In the genomic region with DNA sequence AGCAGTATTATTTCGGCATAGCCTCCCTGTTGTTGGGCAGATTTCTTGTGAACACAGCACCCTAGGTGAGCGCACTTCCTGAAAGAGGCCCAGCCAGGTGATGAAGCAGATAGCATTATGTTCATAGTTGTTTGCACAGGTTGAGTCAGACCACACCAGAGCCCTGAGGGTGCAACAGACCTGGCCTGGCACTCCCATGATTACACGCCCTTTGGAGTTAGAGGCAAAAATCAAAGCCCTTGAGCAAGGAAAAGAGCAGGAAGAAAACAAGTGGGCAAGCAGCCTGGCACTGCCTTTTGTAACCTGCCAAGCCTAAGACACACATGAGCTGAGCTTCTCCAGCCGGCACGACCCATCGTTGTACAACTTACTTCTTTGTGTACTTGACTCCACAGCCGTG, we compare ENCODE assay signal across 13 mouse cellular contexts. TPM values are rescaled to one million over a fixed set of nuclear protein-coding genes. Genes with fewer than 3 reads are reported as not detected.
DNase-seq lines count a peak whose midpoint lies in the region; ATAC-seq and TF ChIP-seq lines count a peak whose summit lies in the region.
"Had no signal": no experiment of that assay in that cellular context is flagged by ENCODE, and none has a peak within 500 bp of the region (broad histone marks: within the 10 kb centered on the region; RNA-seq: fewer than 3 reads in every experiment).

No protein-coding gene starts in this region.

- no peaks in the 10 kb centered on the region for H3K27me3 ChIP-seq in kidney, embryonic 15.5 days
- no peaks in the 10 kb centered on the region for H3K27me3 ChIP-seq in myocyte (ENCODE audit: control insufficient read depth, insufficient read depth, insufficient read length)
- H3K27me3 ChIP-seq: forebrain, embryonic 13.5 days; liver, embryonic 12.5 days had no signal

- H3K4me3 ChIP-seq in kidney, embryonic 15.5 days (replicated peaks), result no peak overlapping the region
- no peak overlapping the region for H3K4me3 ChIP-seq in myocyte
- H3K4me3 ChIP-seq: forebrain, embryonic 13.5 days; heart, embryonic 10.5 days; liver, embryonic 12.5 days had no signal

- H3ac ChIP-seq in myocyte (ENCODE audit: control insufficient read depth, insufficient read length), result no peak overlapping the region

- ATAC-seq in kidney, embryonic 15.5 days (replicated peaks; ENCODE audit: low FRiP score), result no peak
- no peak for ATAC-seq in activated CD4-positive, CD25-positive, alpha-beta regulatory T cell, adult 4 months
- ATAC-seq in CD4-positive, CD25-positive, alpha-beta regulatory T cell, adult 4 months, result no peak
- ATAC-seq: forebrain, embryonic 13.5 days; liver, embryonic 12.5 days had no signal

- peaks cover 71% of the 10 kb centered on the region for H3K36me3 ChIP-seq in kidney, embryonic 15.5 days
- peaks cover 11% of the 10 kb centered on the region for H3K36me3 ChIP-seq in myocyte (ENCODE audit: control insufficient read depth, insufficient read depth)

- no peaks in the 10 kb centered on the region for H3K4me1 ChIP-seq in kidney, embryonic 15.5 days
- H3K4me1 ChIP-seq: forebrain, embryonic 13.5 days; heart, embryonic 10.5 days; liver, embryonic 12.5 days had no signal

- H3K9ac ChIP-seq in kidney, embryonic 15.5 days, result no peak overlapping the region
- H3K9ac ChIP-seq: forebrain, embryonic 13.5 days; liver, embryonic 12.5 days had no signal

- TF ChIP-seq POLR2A in myocyte (IDR thresholded peaks at IDR 0.05; ENCODE audit: insufficient read length, low read depth), result no peak

- no peaks in the 10 kb centered on the region for H3K79me2 ChIP-seq in myocyte (ENCODE audit: control insufficient read depth, insufficient read depth)

- no peaks in the 10 kb centered on the region for H3K9me3 ChIP-seq in kidney, embryonic 15.5 days (replicated peaks)
- H3K9me3 ChIP-seq: forebrain, embryonic 13.5 days; heart, embryonic 10.5 days; liver, embryonic 12.5 days had no signal

- H3K27ac ChIP-seq in kidney, embryonic 15.5 days, result no peak overlapping the region
- H3K27ac ChIP-seq: forebrain, embryonic 13.5 days; heart, embryonic 10.5 days; liver, embryonic 12.5 days had no signal

- peak; percentile 46 for DNase-seq in kidney, adult 9 months
- DNase-seq in fat pad, adult 2 months (ENCODE audit: extremely low read depth, low read depth, low spot score), result peak; percentile 93
- peak; percentile 18 to 25 for DNase-seq in kidney, postnatal 36 days
- no peak for DNase-seq in heart, postnatal 10 days
- DNase-seq: cerebellum, adult 9-10 months had no signal

- 90% methylated on average over 7 of the region's 7 CpGs for WGBS in kidney, embryonic 15.5 days

- intact Hi-C loops in heart, postnatal 10 days (cut with DNase I), result loop anchor here (5.0 kb wide), 1 partner anchor 129 kb away; no protein-coding TSS in a partner anchor

- no peak overlapping the region for H3K4me2 ChIP-seq in kidney, embryonic 15.5 days
- H3K4me2 ChIP-seq in myocyte (ENCODE audit: low read depth), result peak overlapping the region; percentile 63
- H3K4me2 ChIP-seq: forebrain, embryonic 13.5 days; liver, embryonic 12.5 days had no signal

TF ChIP-seq in myocyte, 11 proteins besides CTCF, POLR2A, EP300 and RAD21:
- no peak for TF ChIP-seq SRF (IDR thresholded peaks at IDR 0.05; ENCODE audit: control insufficient read depth, insufficient read length, low read depth)
- no peak for TF ChIP-seq REST (IDR thresholded peaks at IDR 0.05; ENCODE audit: insufficient read depth, insufficient read length)
- TF ChIP-seq E2F4 (IDR thresholded peaks at IDR 0.05; ENCODE audit: insufficient read depth), result no peak
- TF ChIP-seq MAX (IDR thresholded peaks at IDR 0.05; ENCODE audit: low read depth), result no peak
- no peak for TF ChIP-seq TCF12 (IDR thresholded peaks at IDR 0.05; ENCODE audit: insufficient read depth, poor library complexity, severe bottlenecking)
- TF ChIP-seq CEBPB (IDR thresholded peaks at IDR 0.05; ENCODE audit: insufficient read depth, poor library complexity, severe bottlenecking), result no peak
- TF ChIP-seq POLR2AphosphoS2 (IDR thresholded peaks at IDR 0.05; ENCODE audit: insufficient read length, low read depth), result no peak
- TF ChIP-seq TCF3 (IDR thresholded peaks at IDR 0.05; ENCODE audit: insufficient read length, low read depth), result no peak
- TF ChIP-seq MYOD1 (IDR thresholded peaks at IDR 0.05; ENCODE audit: control insufficient read depth in 1 of 3, insufficient read length in 2 of 3, low read depth in 2 of 3), result no peak

RNA-seq across cellular contexts. Expression of a gene that starts 15.5 kb away (rescaled TPM):
- not detected in 2 replicates for polyA plus RNA-seq in kidney, embryonic 15.5 days (2015; fragmentation: Nextera tagmentation; extraction: Ambion mirVana)
- not detected for polyA plus RNA-seq in myocyte (2012; fragmentation: generic; extraction: Trizol)
- polyA plus RNA-seq in activated CD4-positive, CD25-positive, alpha-beta regulatory T cell, adult 4 months (2017; shearing (Covaris generic)), result not detected
- polyA plus RNA-seq in CD4-positive, CD25-positive, alpha-beta regulatory T cell, adult 4 months (2017; shearing (Covaris generic)), result not detected
- total RNA-seq in heart, postnatal 10 days (2021), result under 1 TPM in 1 of 2 experiments, not detected in 1; 0.29 TPM
- total RNA-seq: hematopoietic stem cell, adult 5-6 weeks had no signal
- polyA plus RNA-seq: forebrain, embryonic 13.5 days; liver, embryonic 12.5 days had no signal

RNA-seq across cellular contexts. Expression of a gene that starts 53.6 kb away (rescaled TPM):
- polyA plus RNA-seq in kidney, embryonic 15.5 days (2015; fragmentation: Nextera tagmentation; extraction: Ambion mirVana), result 83.1 and 84.0 TPM in 2 replicates
- 38.8 TPM for polyA plus RNA-seq in myocyte (2012; fragmentation: generic; extraction: Trizol)
- polyA plus RNA-seq in activated CD4-positive, CD25-positive, alpha-beta regulatory T cell, adult 4 months (2017; shearing (Covaris generic)), result 10 to 100 TPM; 19.0 to 26.5 TPM
- polyA plus RNA-seq in CD4-positive, CD25-positive, alpha-beta regulatory T cell, adult 4 months (2017; shearing (Covaris generic)), result 10 to 100 TPM; 14.7 to 19.5 TPM
- total RNA-seq in heart, postnatal 10 days (2021), result 10 to 100 TPM; 44.2 to 66.0 TPM

Comparison
In these comparisons a context has a peak if more than half of its experiments do, and no peak if none do; other contexts are left out.
1. DNase-seq: peak in kidney, adult 9 months (single experiment), fat pad, adult 2 months (single experiment) and kidney, postnatal 36 days (2 of 2); none in heart, postnatal 10 days (0 of 2).